Mouse (Mus musculus) liver, embryonic 16.5 days (tissue): ENCODE results near the gene Snapc4. TPM values are rescaled to one million over a fixed set of nuclear protein-coding genes. Genes with fewer than 3 reads are reported as not detected.

Experiments used
- ATAC-seq: fragments of 200-750 bp; cut with Nextera tagmentation; 2 replicates; pipeline ENCODE4 v1.8.0; 2017; ENCODE audit warnings: low read depth, mild to moderate bottlenecking, moderate number of reproducible peaks, moderate library complexity
- H3K27ac ChIP-seq: fragments of 300-500 bp; sonication (generic); 2 replicates; pipeline ENCODE4 v1.5.1; 2014; ENCODE audit warnings: mild to moderate bottlenecking, low read length
- H3K27me3 ChIP-seq: fragments of 300-500 bp; sonication (generic); 2 replicates; pipeline ENCODE4 v1.6.1; 2014; ENCODE audit warnings: low read depth, low read length, mixed read lengths; ENCODE audit not compliant: control insufficient read depth, insufficient read depth
- H3K36me3 ChIP-seq: fragments of 300-500 bp; sonication (generic); 2 replicates; pipeline ENCODE4 v1.6.1; 2014; ENCODE audit warnings: mild to moderate bottlenecking; ENCODE audit not compliant: control insufficient read depth, insufficient read depth
- H3K4me1 ChIP-seq: fragments of 300-500 bp; sonication (generic); 2 replicates; pipeline ENCODE4 v1.6.1; 2014; ENCODE audit warnings: low read depth, low read length, mixed read lengths; ENCODE audit not compliant: control insufficient read depth
- H3K4me2 ChIP-seq: fragments of 300-500 bp; sonication (generic); 2 replicates; pipeline ENCODE4 v1.6.1; 2014; ENCODE audit warnings: low read depth, low read length, mixed read lengths
- H3K4me3 ChIP-seq: fragments of 300-500 bp; sonication (generic); 2 replicates; pipeline ENCODE4 v1.5.1; 2014; ENCODE audit warnings: low read depth, mild to moderate bottlenecking, low read length
- H3K9ac ChIP-seq: fragments of 300-500 bp; sonication (generic); 2 replicates; pipeline ENCODE4 v1.6.1; 2014; ENCODE audit warnings: low read depth, low read length
- H3K9me3 ChIP-seq: fragments of 300-500 bp; sonication (generic); replicated peaks from 2 replicates; pipeline ENCODE4 v1.6.1; 2016; ENCODE audit warnings: low read length; ENCODE audit not compliant: control insufficient read depth
- WGBS: fragments of 180-500 bp; shearing (Covaris S2); extraction: QIAGEN DNeasy Blood & Tissue Kit; methylation state at CpG from one replicate; pipeline ENCODE4 v1.1.7; 2014; ENCODE audit not compliant: insufficient replicate concordance; 5-methylcytosine and 5-hydroxymethylcytosine counted together
- polyA plus RNA-seq: library from polyadenylated mRNA; unstranded; fragments of >200 nt; fragmentation: Nextera tagmentation; extraction: Ambion mirVana; gene quantifications from 2 replicates; pipeline ENCODE4 v1.2.1, GENCODE M21; 2015

Gene Snapc4
- polyA plus RNA-seq, 1 experiment from 2014 or later, result 10.0 TPM

GRCm38 (mm10) chr2:26363481-26363880 is 17.0 kb downstream of the Snapc4 start:
- no peak overlapping the region for H3K4me2 ChIP-seq
- no peaks in the 10 kb centered on the region for H3K27me3 ChIP-seq
- H3K9ac ChIP-seq, result no peak overlapping the region
- H3K4me1 ChIP-seq, result no peaks in the 10 kb centered on the region
- H3K27ac ChIP-seq, result no peak overlapping the region
- 60% methylated on average over 5 of the region's 5 CpGs for WGBS
- ATAC-seq, result no peak
- no peaks in the 10 kb centered on the region for H3K9me3 ChIP-seq
- H3K4me3 ChIP-seq, result no peak overlapping the region
- peaks cover 18% of the 10 kb centered on the region for H3K36me3 ChIP-seq

- no peak overlapping the region for H3K9ac ChIP-seq
- no peak for ATAC-seq
- no peak overlapping the region for H3K4me2 ChIP-seq
- H3K27me3 ChIP-seq, result no peaks in the 10 kb centered on the region
- no peaks in the 10 kb centered on the region for H3K4me1 ChIP-seq
- peaks cover 18% of the 10 kb centered on the region for H3K36me3 ChIP-seq
- no peak overlapping the region for H3K27ac ChIP-seq
- H3K9me3 ChIP-seq, result no peaks in the 10 kb centered on the region
- H3K4me3 ChIP-seq, result no peak overlapping the region
- WGBS, result 73% methylated on average over 5 of the region's 5 CpGs
Measured at GRCm38 (mm10) chr2:26362991-26363390, 17.5 kb downstream of the Snapc4 start.

GRCm38 (mm10) chr2:26360772-26361171 is 19.7 kb downstream of the Snapc4 start, which contains the start of gene Card9:
Gene Card9, minus strand, starts transcription at chr2:26360918.
- H3K4me2 ChIP-seq, result peak within 1 kb of the TSS; percentile 39
- H3K27me3 ChIP-seq, result no peaks in the 10 kb centered on the region
- H3K36me3 ChIP-seq, result 0 out of 2 replicates have a peak, but pooled peaks cover 6% of the 10 kb centered on the region
- peak within 1 kb of the TSS; percentile 41; the same call in 1 of the 2 replicates for H3K27ac ChIP-seq
- H3K9ac ChIP-seq, result 0 out of 2 replicates have a peak within 1 kb of the TSS, but pooled peaks have one; percentile 15
- peak within 1 kb of the TSS; percentile 44 for H3K4me3 ChIP-seq
- WGBS, result 20% methylated on average over 3 of the region's 3 CpGs
- no peaks in the 10 kb centered on the region for H3K9me3 ChIP-seq
- H3K4me1 ChIP-seq, result no peaks in the 10 kb centered on the region
- peak; percentile 37 for ATAC-seq

- H3K9me3 ChIP-seq, result no peaks in the 10 kb centered on the region
- 0 out of 2 replicates have a peak, but pooled peaks cover 6% of the 10 kb centered on the region for H3K36me3 ChIP-seq
- H3K27ac ChIP-seq, result peak overlapping the region; percentile 41; the same call in 1 of the 2 replicates
- H3K4me1 ChIP-seq, result no peaks in the 10 kb centered on the region
- H3K4me2 ChIP-seq, result peak overlapping the region; percentile 39; the same call in 1 of the 2 replicates
- ATAC-seq, result peak; percentile 32; the same call in 1 of the 2 replicates
- peak overlapping the region; percentile 44 for H3K4me3 ChIP-seq
- WGBS, result 22% methylated on average over 6 of the region's 6 CpGs
- no peaks in the 10 kb centered on the region for H3K27me3 ChIP-seq
- 0 out of 2 replicates have a peak overlapping the region, but pooled peaks have one; percentile 15 for H3K9ac ChIP-seq
Measured at GRCm38 (mm10) chr2:26359983-26360382, 20.5 kb downstream of the Snapc4 start.

- Histone ChIP-seq H3K36me3 (0 out of 2 replicates have a peak, but pooled peaks cover 2% of the 10 kb centered on the region), H3K4me3 (no peak overlapping the region), H3K9ac (no peak overlapping the region), H3K4me2 (no peak overlapping the region), H3K27ac (no peak overlapping the region), H3K27me3 (no peaks in the 10 kb centered on the region), H3K9me3 (no peaks in the 10 kb centered on the region), H3K4me1 (no peaks in the 10 kb centered on the region)
- ATAC-seq, result no peak
- 66% methylated on average over 13 of the region's 13 CpGs for WGBS
Measured at GRCm38 (mm10) chr2:26358667-26359320, 21.7 kb downstream of the Snapc4 start.

- 71% methylated on average over 15 of the region's 15 CpGs for WGBS
- ATAC-seq, result no peak
- no peak overlapping the region for H3K9ac ChIP-seq
- peaks cover 3% of the 10 kb centered on the region for H3K4me1 ChIP-seq
- H3K27me3 ChIP-seq, result no peaks in the 10 kb centered on the region
- no peaks in the 10 kb centered on the region for H3K36me3 ChIP-seq
- no peak overlapping the region for H3K27ac ChIP-seq
- H3K4me2 ChIP-seq, result no peak overlapping the region
- H3K4me3 ChIP-seq, result no peak overlapping the region
- H3K9me3 ChIP-seq, result no peaks in the 10 kb centered on the region
Measured at GRCm38 (mm10) chr2:26357484-26357883, 23.0 kb downstream of the Snapc4 start.

- Histone ChIP-seq H3K4me2 (no peak overlapping the region), H3K4me3 (no peak overlapping the region), H3K27ac (no peak overlapping the region), H3K4me1 (peaks cover 5% of the 10 kb centered on the region), H3K36me3 (no peaks in the 10 kb centered on the region), H3K9ac (no peak overlapping the region), H3K27me3 (no peaks in the 10 kb centered on the region), H3K9me3 (no peaks in the 10 kb centered on the region)
- WGBS, result 61% methylated on average over 7 of the region's 7 CpGs
- ATAC-seq, result no peak
Measured at GRCm38 (mm10) chr2:26356678-26357077, 23.8 kb downstream of the Snapc4 start.

GRCm38 (mm10) chr2:26356231-26356630 is 24.2 kb downstream of the Snapc4 start:
- 61% methylated on average over 4 of the region's 4 CpGs for WGBS
- no peak for ATAC-seq
- H3K4me2 ChIP-seq, result no peak overlapping the region

GRCm38 (mm10) chr2:26354401-26354800 is 26.1 kb downstream of the Snapc4 start:
- H3K27me3 ChIP-seq, result no peaks in the 10 kb centered on the region
- H3K27ac ChIP-seq, result no peak overlapping the region
- 79% methylated on average over 4 of the region's 4 CpGs for WGBS
- H3K36me3 ChIP-seq, result 0 out of 2 replicates have a peak, but pooled peaks cover under 1% of the 10 kb centered on the region
- no peak overlapping the region for H3K4me2 ChIP-seq
- no peak overlapping the region for H3K9ac ChIP-seq
- no peaks in the 10 kb centered on the region for H3K9me3 ChIP-seq
- H3K4me1 ChIP-seq, result peaks cover 14% of the 10 kb centered on the region
- H3K4me3 ChIP-seq, result no peak overlapping the region
- no peak for ATAC-seq

More at GRCm38 (mm10) chr2:26356231-26356630, 24.2 kb downstream of the Snapc4 start:
- H3K27me3 ChIP-seq, result no peaks in the 10 kb centered on the region
- H3K36me3 ChIP-seq, result no peaks in the 10 kb centered on the region
- no peak overlapping the region for H3K4me3 ChIP-seq
- H3K27ac ChIP-seq, result no peak overlapping the region
- H3K4me1 ChIP-seq, result peaks cover 8% of the 10 kb centered on the region
- H3K9me3 ChIP-seq, result no peaks in the 10 kb centered on the region
- no peak overlapping the region for H3K9ac ChIP-seq
